Mouse (Mus musculus): ENCODE results near the gene Ccdc88a.
A peak's percentile ranks its signal among the peaks of the same experiment; 100 is the strongest.

Ccdc88a gene

GRCm38 (mm10) chr11:29373396-29374273, at the start of gene Ccdc88a:
Ccdc88a (plus strand) TSS chr11:29373658.
- DNase-seq (ENCODE audit: extremely low read depth, low read depth), result peak; percentile 81

GRCm38 (mm10) chr11:29335505-29335904, 38.0 kb upstream of the Ccdc88a start:
- DNase-seq (ENCODE audit: extremely low read depth, low read depth), result no peak

GRCm38 (mm10) chr11:29341259-29341658, 32.2 kb upstream of the Ccdc88a start:
- DNase-seq (ENCODE audit: extremely low read depth, low read depth), result no peak

GRCm38 (mm10) chr11:29344891-29345657, 28.4 kb upstream of the Ccdc88a start:
- DNase-seq (ENCODE audit: extremely low read depth, low read depth), result no peak

- no peak for DNase-seq (ENCODE audit: extremely low read depth, low read depth)
Measured at GRCm38 (mm10) chr11:29345673-29346286, 27.7 kb upstream of the Ccdc88a start.

- no peak for DNase-seq (ENCODE audit: extremely low read depth, low read depth)
Measured at GRCm38 (mm10) chr11:29350891-29351290, 22.6 kb upstream of the Ccdc88a start.

- no peak for DNase-seq (ENCODE audit: extremely low read depth, low read depth)
Measured at GRCm38 (mm10) chr11:29352214-29352613, 21.2 kb upstream of the Ccdc88a start.

GRCm38 (mm10) chr11:29368161-29368560, 5.3 kb upstream of the Ccdc88a start:
- no peak for DNase-seq (ENCODE audit: extremely low read depth, low read depth)

GRCm38 (mm10) chr11:29373050-29373395, 435 bp upstream of the Ccdc88a start:
- peak; percentile 19 for DNase-seq (ENCODE audit: extremely low read depth, low read depth)

- DNase-seq (ENCODE audit: extremely low read depth, low read depth), result peak; percentile 33
Measured at GRCm38 (mm10) chr11:29374274-29374656, 807 bp downstream of the Ccdc88a start.

GRCm38 (mm10) chr11:29376635-29377034, 3.2 kb downstream of the Ccdc88a start:
- DNase-seq (ENCODE audit: extremely low read depth, low read depth), result no peak

GRCm38 (mm10) chr11:29378751-29379150, 5.3 kb downstream of the Ccdc88a start:
- DNase-seq (ENCODE audit: extremely low read depth, low read depth), result no peak

- DNase-seq (ENCODE audit: extremely low read depth, low read depth), result no peak
Measured at GRCm38 (mm10) chr11:29383493-29383892, 10.0 kb downstream of the Ccdc88a start.

GRCm38 (mm10) chr11:29384001-29384400, 10.5 kb downstream of the Ccdc88a start:
- DNase-seq (ENCODE audit: extremely low read depth, low read depth), result no peak

GRCm38 (mm10) chr11:29384617-29385016, 11.2 kb downstream of the Ccdc88a start:
- DNase-seq (ENCODE audit: extremely low read depth, low read depth), result no peak

- no peak for DNase-seq (ENCODE audit: extremely low read depth, low read depth)
Measured at GRCm38 (mm10) chr11:29389913-29390312, 16.5 kb downstream of the Ccdc88a start.

GRCm38 (mm10) chr11:29395135-29395746, 21.8 kb downstream of the Ccdc88a start:
- DNase-seq (ENCODE audit: extremely low read depth, low read depth), result peak; percentile 46

- no peak for DNase-seq (ENCODE audit: extremely low read depth, low read depth)
Measured at GRCm38 (mm10) chr11:29400374-29400773, 26.9 kb downstream of the Ccdc88a start.

GRCm38 (mm10) chr11:29406292-29406691, 32.8 kb downstream of the Ccdc88a start:
- no peak for DNase-seq (ENCODE audit: extremely low read depth, low read depth)

GRCm38 (mm10) chr11:29423496-29423895, 50.0 kb downstream of the Ccdc88a start:
- DNase-seq (ENCODE audit: extremely low read depth, low read depth), result no peak

GRCm38 (mm10) chr11:29428774-29429173, 55.3 kb downstream of the Ccdc88a start:
- no peak for DNase-seq (ENCODE audit: extremely low read depth, low read depth)

GRCm38 (mm10) chr11:29431011-29431410, 57.6 kb downstream of the Ccdc88a start:
- no peak for DNase-seq (ENCODE audit: extremely low read depth, low read depth)

Measured in MEL-GATA-1-ER (cell line).